Mouse (Mus musculus) cerebellum, adult 2 months (tissue): ENCODE results near the gene Usp13.

Source experiments
- CTCF ChIP-seq: fragments of 200-500 bp; IDR thresholded peaks from 2 replicates; pipeline ENCODE4 v1.5.1; 2011; ENCODE audit warnings: low read depth, mild to moderate bottlenecking, control low read depth, low read length, moderate library complexity, borderline replicate concordance; ENCODE audit not compliant: insufficient read depth
- POLR2A ChIP-seq: fragments of 200-500 bp; IDR thresholded peaks from 2 replicates; pipeline ENCODE4 v1.6.1; 2011; ENCODE audit warnings: low read length, control low read depth, borderline replicate concordance; ENCODE audit not compliant: insufficient read depth

GRCm38 (mm10) chr3:32968671-32969425 is 151.5 kb downstream of the Usp13 start:
- TF ChIP-seq CTCF, result no peak
- no peak for TF ChIP-seq POLR2A
